ENCODE assay signal across 20 mouse cellular contexts in the genomic region with DNA sequence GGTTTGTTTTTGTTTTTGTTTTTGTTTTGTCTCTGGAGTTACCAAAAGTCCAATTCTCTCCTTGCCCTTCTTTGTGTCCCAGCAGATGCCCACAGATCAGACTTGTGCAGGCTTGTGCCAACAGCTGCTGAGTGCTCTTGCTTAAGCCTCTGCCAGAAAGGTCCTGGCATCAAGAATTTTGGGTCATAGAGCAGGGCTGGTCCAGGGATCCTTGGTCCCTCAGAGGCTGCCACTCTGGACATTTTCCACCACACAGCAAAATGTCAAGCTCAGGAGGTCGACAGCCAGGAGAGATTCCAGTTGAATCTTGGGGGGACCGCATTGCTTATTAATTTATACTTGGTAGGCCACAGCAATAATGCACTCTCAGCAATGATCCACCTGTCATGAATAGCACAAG.
DNase-seq lines count a peak whose midpoint lies in the region; ATAC-seq and TF ChIP-seq lines count a peak whose summit lies in the region.
"Had no signal": no experiment of that assay in that cellular context is flagged by ENCODE, and none has a peak within 500 bp of the region (broad histone marks: within the 10 kb centered on the region; RNA-seq: fewer than 3 reads in every experiment).

No protein-coding gene starts in this region.

- peak; percentile 18 for DNase-seq in adrenal gland, adult 2 months
- DNase-seq in adrenal gland, adult 8-10 months = no peak
- DNase-seq in cerebellum, postnatal 14 days = peak; percentile 20 to 25
- no peak for DNase-seq in cerebellum, adult 18-20 months
- peak; percentile 83 for DNase-seq in gastrocnemius, adult 2 months
- peak; percentile 73 for DNase-seq in gastrocnemius, postnatal 25 days
- no peak for DNase-seq in lung, postnatal 25 days (ENCODE audit: low spot score)
- DNase-seq: B cell, adult 2 months; cerebellum, adult 8-10 months; forebrain, postnatal 0 days; heart, postnatal 36 days had no signal

- H3K4me3 ChIP-seq in gastrocnemius, adult 2 months = no peak overlapping the region
- H3K4me3 ChIP-seq: embryonic facial prominence, embryonic 10.5 days; forebrain, embryonic 13.5 days; heart, embryonic 13.5 days; hindbrain, embryonic 12.5 days had no signal

- peak overlapping the region; percentile 83 for H3K27ac ChIP-seq in gastrocnemius, adult 2 months
- H3K27ac ChIP-seq: embryonic facial prominence, embryonic 10.5 days; forebrain, embryonic 13.5 days; heart, embryonic 13.5 days; hindbrain, embryonic 12.5 days had no signal

- no peak for TF ChIP-seq CTCF in gastrocnemius, adult 2 months (IDR thresholded peaks at IDR 0.05)

- intact Hi-C loops in gastrocnemius, adult 2 months (cut with DNase I) = loop anchor here (10.0 kb wide), 1 partner anchor 202 kb away; no protein-coding TSS in a partner anchor

- no peak for ATAC-seq in megakaryocyte-erythroid progenitor cell, adult 5-6 weeks (replicated peaks; ENCODE audit: low FRiP score, low TSS enrichment, poor library complexity, severe bottlenecking)
- ATAC-seq: CD4-positive, CD25-positive, alpha-beta regulatory T cell, adult 4 months; forebrain, embryonic 13.5 days; forebrain, postnatal 0 days; hindbrain, embryonic 16.5 days; inflammation-experienced regulatory T-cells, adult 6 months; intestine, postnatal 0 days had no signal

Comparison
In these comparisons a context has a peak if more than half of its experiments do, and no peak if none do; other contexts are left out.
1. DNase-seq: peak in adrenal gland, adult 2 months (single experiment), cerebellum, postnatal 14 days (2 of 2), gastrocnemius, adult 2 months (single experiment) and gastrocnemius, postnatal 25 days (single experiment); none in adrenal gland, adult 8-10 months (single experiment), cerebellum, adult 18-20 months (0 of 2) and lung, postnatal 25 days (single experiment).